Mouse (Mus musculus) thymus, adult 2 months (tissue): ENCODE results near the gene Ddr1. TPM values are rescaled to one million over a fixed set of nuclear protein-coding genes. Genes with fewer than 3 reads are reported as not detected.
"Not testable (repeated sequence)": the region's sequence is repeated elsewhere in the genome, so short reads cannot be mapped to it uniquely, and the experiment has no call there.

Experiments used
- DNase-seq: peaks from one replicate; pipeline ENCODE4 v3.0.0; 2021
- H3K27ac ChIP-seq: fragments of 200-500 bp; 2 replicates; pipeline ENCODE4 v1.5.1; 2012; ENCODE audit warnings: low read length, control low read depth; ENCODE audit not compliant: control insufficient read depth, insufficient read depth
- H3K27me3 ChIP-seq: fragments of 200-500 bp; 2 replicates; pipeline ENCODE4 v1.6.1; 2012; ENCODE audit warnings: mild to moderate bottlenecking, low read length, moderate library complexity, mixed read lengths; ENCODE audit not compliant: control insufficient read depth, insufficient read depth
- H3K36me3 ChIP-seq: fragments of 200-500 bp; 2 replicates; pipeline ENCODE4 v1.6.1; 2012; ENCODE audit warnings: mild to moderate bottlenecking, low read length, moderate library complexity; ENCODE audit not compliant: control insufficient read depth, insufficient read depth
- H3K4me1 ChIP-seq: fragments of 200-500 bp; replicated peaks from 2 replicates; pipeline ENCODE4 v1.6.1; 2012; ENCODE audit warnings: low read length; ENCODE audit not compliant: control insufficient read depth, insufficient read depth
- H3K4me3 ChIP-seq: fragments of 200-500 bp; 2 replicates; pipeline ENCODE4 v1.5.1; 2012; ENCODE audit warnings: mild to moderate bottlenecking, low read length, control low read depth, moderate library complexity; ENCODE audit not compliant: control insufficient read depth, insufficient read depth
- CTCF ChIP-seq: fragments of 200-500 bp; IDR thresholded peaks from 2 replicates; pipeline ENCODE4 v1.5.1; 2012; ENCODE audit warnings: mild to moderate bottlenecking, control low read depth, low read length, moderate library complexity, borderline replicate concordance; ENCODE audit not compliant: control insufficient read depth, poor library complexity, insufficient read depth; ENCODE audit errors: extremely low read depth
- POLR2A ChIP-seq: fragments of 200-500 bp; IDR thresholded peaks from 2 replicates; pipeline ENCODE4 v1.6.1; 2012; ENCODE audit warnings: mild to moderate bottlenecking, low read length, control low read depth, moderate library complexity; ENCODE audit not compliant: control insufficient read depth, poor library complexity, insufficient read depth; ENCODE audit errors: extremely low read depth
- WGBS: fragments of 180-500 bp; shearing (Covaris S2); methylation state at CpG from one replicate; pipeline ENCODE4 v1.1.7; 2018; 5-methylcytosine and 5-hydroxymethylcytosine counted together
- polyA plus RNA-seq: library from polyadenylated mRNA; depleted of rRNA; stranded (reverse); fragments of >200 nt; gene quantifications from 2 replicates; pipeline ENCODE4 v1.2.3, GENCODE M21; 2012

Ddr1 gene
- polyA plus RNA-seq, 1 experiment, result 43.6 TPM

DNA sequence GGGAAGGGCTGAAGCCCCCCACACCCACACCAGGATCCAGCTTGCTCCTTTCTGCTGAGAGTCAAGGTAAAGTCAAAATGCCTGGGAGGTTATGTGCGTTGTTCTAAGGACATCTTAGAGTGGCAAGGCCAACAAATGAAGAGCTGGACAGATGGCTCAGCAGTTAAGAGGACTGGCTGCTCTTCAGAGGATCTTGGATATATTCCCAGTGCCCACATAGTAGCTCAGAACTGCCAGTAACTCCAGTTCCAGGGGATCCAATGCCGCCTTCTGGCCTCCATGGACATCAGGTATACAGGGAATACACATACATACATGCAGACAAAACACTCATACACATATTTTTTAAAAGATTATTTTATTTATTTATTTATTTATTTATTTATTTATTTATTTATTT lies 29.0 kb upstream of the Ddr1 start:
- no peak for TF ChIP-seq POLR2A
- no peak for TF ChIP-seq CTCF
- Histone ChIP-seq H3K4me3 (no peak overlapping the region), H3K36me3 (no peaks in the 10 kb centered on the region), H3K27ac (no peak overlapping the region), H3K4me1 (peaks cover 19% of the 10 kb centered on the region), H3K27me3 (no peaks in the 10 kb centered on the region)
- no peak for DNase-seq
- WGBS, result 98% methylated on average over 2 of the region's 2 CpGs

DNA sequence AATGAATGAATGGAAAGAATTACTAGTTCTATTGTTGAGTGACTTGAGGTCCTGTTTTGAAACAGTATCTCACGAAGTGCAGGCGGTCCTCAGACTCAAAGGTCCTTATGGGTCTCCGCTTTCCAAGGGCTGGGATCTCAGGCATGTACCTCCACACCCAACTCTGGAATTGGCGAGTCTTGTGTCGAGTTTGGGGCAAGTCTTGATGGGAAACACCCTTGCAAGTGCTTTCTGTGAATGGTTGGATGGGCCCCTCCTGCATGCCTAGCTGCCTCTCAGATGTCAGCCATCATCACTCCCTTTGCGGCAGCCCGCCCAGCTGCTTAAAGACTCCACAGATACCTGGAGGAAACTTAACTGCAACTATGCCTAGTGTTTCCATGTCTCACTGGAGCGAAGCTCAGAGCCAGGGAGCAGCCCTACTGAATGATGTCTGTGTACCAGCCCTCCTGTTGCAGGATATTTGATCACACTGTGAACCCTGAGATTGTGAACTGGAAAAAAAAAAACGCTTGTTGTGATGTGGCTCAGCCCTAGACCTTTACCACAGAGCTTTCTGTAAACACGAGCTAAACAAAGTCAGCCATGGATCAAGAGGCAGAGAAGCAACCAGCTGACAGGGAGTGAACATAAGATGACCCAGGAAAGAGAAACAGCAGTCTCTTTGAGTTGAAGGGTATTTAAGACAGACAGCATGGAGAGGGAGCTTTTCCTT lies 27.2 kb upstream of the Ddr1 start:
- H3K27ac ChIP-seq, result no peak overlapping the region
- no peak for TF ChIP-seq CTCF
- no peak for TF ChIP-seq POLR2A
- no peak for DNase-seq
- WGBS, result 75% methylated on average over 10 of the region's 10 CpGs
- no peak overlapping the region for H3K4me3 ChIP-seq
- H3K36me3 ChIP-seq, result no peaks in the 10 kb centered on the region
- no peaks in the 10 kb centered on the region for H3K27me3 ChIP-seq
- peaks cover 21% of the 10 kb centered on the region for H3K4me1 ChIP-seq

DNA sequence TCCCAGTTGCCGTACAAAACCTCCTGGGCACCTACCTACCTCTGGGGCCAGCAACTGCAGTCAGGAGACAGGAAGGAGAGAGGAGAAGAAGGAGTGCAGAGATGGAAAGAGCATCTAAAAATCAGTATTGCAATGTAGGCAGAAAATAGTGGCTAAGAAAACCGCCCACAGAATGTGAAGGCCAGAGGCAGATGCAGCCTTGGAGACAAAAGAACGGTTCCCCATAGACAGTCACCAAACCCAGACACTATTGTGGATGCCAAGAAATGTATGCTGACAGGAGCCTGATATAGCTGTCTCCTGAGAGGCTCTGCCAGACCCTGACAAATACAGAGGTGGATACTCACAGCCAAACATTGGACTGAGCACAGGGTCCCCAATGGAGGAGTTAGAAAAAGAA lies 25.7 kb upstream of the Ddr1 start:
- H3K36me3 ChIP-seq, H3K27me3 ChIP-seq, DNase-seq, H3K4me3 ChIP-seq, H3K27ac ChIP-seq: not testable (repeated sequence)
- WGBS, result 92% methylated on average over 3 of the region's 3 CpGs
- H3K4me1 ChIP-seq, result peaks cover 17% of the 10 kb centered on the region

DNA sequence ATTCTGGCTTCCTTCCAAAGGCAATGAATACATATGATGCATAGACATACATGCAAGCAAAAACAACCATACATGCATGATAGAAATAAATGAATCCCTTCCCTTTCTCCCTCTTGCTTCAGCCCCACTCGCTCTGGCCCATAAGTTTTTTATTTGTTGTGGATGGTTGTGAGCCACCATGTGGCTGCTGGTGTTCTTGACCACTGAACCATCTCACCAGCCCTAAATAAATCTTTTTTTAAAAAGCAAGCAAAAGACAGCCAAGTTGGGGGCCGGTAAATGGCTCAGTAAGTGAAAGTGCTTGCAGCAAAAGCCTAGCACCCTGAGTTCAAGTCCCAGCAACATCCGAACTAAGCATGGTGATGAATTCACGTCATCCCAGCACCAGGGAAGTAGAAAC lies 24.4 kb upstream of the Ddr1 start:
- H3K27ac ChIP-seq, result no peak overlapping the region
- H3K4me1 ChIP-seq, result peaks cover 11% of the 10 kb centered on the region
- no peak overlapping the region for H3K4me3 ChIP-seq
- 90% methylated on average over 4 of the region's 4 CpGs for WGBS
- TF ChIP-seq CTCF (no peak), POLR2A (no peak)
- H3K36me3 ChIP-seq, result no peaks in the 10 kb centered on the region
- no peak for DNase-seq
- no peaks in the 10 kb centered on the region for H3K27me3 ChIP-seq

DNA sequence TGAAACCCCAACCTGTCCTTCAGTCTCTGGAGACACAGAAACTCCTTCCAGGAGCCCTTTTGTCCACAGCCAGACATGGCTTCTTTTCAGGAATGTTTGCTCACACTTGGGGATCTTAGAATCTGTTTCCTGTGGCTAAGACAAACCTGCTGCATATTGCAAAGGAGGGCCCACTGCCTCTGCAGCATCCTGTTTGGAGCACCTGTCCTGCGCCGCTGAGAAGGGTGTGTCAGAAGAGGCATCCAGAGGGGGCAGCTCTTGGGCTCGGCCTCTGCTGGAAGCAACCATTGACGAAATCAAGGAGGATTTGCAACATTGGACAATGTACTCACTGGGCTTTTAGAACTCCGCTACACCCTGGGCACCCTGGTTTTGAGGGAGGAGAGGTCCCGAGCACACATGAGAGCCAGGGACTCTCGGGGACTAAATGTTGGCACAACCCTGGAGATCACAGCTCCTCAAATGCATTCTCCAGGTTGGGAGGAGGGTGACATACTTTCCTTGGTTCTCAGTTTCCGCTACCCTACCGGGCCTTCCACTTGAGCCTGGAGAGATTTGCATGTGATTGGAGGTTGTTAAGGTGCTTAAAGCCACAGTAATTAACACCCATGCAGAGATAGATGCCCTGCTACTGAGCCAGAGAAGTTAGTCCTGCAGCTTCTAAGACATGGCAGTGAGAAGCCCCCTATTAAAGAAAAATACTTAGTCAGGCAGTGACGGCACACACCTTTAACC lies 23.2 kb upstream of the Ddr1 start:
- DNase-seq, result no peak
- H3K36me3 ChIP-seq, result no peaks in the 10 kb centered on the region
- no peak overlapping the region for H3K4me3 ChIP-seq
- 89% methylated on average over 10 of the region's 10 CpGs for WGBS
- peaks cover 11% of the 10 kb centered on the region for H3K4me1 ChIP-seq
- TF ChIP-seq CTCF (no peak), POLR2A (no peak)
- no peaks in the 10 kb centered on the region for H3K27me3 ChIP-seq
- H3K27ac ChIP-seq, result no peak overlapping the region

DNA sequence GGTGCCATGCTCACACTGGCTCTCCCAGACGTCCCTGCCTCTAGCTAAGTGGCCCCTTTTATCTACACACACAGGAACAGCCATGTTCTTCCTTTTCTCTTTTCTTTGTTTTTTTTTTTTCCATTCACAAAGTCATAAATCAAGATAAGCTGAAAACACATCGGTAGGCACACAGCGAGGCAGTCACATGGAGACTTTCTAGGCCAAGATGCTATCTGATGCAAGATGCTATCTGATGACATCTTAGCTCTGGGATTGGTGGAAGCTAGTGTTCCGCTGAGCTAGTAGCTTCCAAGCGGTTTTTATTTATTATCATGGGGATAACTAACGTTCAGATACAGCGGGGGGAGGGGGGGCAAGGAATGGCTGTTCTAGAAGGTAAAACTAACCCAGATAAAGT lies 22.6 kb upstream of the Ddr1 start:
- TF ChIP-seq POLR2A, result no peak
- TF ChIP-seq CTCF, result no peak
- H3K4me1 ChIP-seq, result peaks cover 8% of the 10 kb centered on the region
- H3K27ac ChIP-seq, result no peak overlapping the region
- no peaks in the 10 kb centered on the region for H3K36me3 ChIP-seq
- no peaks in the 10 kb centered on the region for H3K27me3 ChIP-seq
- no peak overlapping the region for H3K4me3 ChIP-seq
- no peak for DNase-seq
- WGBS, result 37% methylated on average over 7 of the region's 7 CpGs
